Mouse (Mus musculus): Measurements from ENCODE around the gene Nectin4.

- TF ChIP-seq CTCF (IDR thresholded peaks at IDR 0.05) (peak; percentile 96), EP300 (IDR thresholded peaks at IDR 0.05) (no peak)
Measured at GRCm38 (mm10) chr1:171361106-171362103, 8.5 kb upstream of the Nectin4 start.
